Mouse (Mus musculus): ENCODE measurements around the gene Itgb3bp. TPM values are rescaled to one million over a fixed set of nuclear protein-coding genes. Genes with fewer than 3 reads are reported as not detected.

The Itgb3bp gene
- polyA plus RNA-seq, 1 experiment from 2014 or later: 48.1 TPM

- Histone ChIP-seq H3K4me2 (no peak overlapping the region), H3K4me3 (replicated peaks) (no peak overlapping the region), H3K4me1 (replicated peaks) (0 out of 2 replicates have a peak, but pooled peaks cover 6% of the 10 kb centered on the region), H3K9ac (replicated peaks) (no peak overlapping the region), H3K36me3 (no peaks in the 10 kb centered on the region), H3K27ac (no peak overlapping the region), H3K27me3 (no peaks in the 10 kb centered on the region), H3K9me3 (no peaks in the 10 kb centered on the region)
- no peak for ATAC-seq (ENCODE audit: insufficient number of reproducible peaks, insufficient read depth, low FRiP score, low TSS enrichment, low read depth)
- 85% methylated on average over 10 of the region's 10 CpGs for WGBS
Observed at GRCm38 (mm10) chr4:99955396-99955795, 25.8 kb upstream of the Itgb3bp start.

DNA sequence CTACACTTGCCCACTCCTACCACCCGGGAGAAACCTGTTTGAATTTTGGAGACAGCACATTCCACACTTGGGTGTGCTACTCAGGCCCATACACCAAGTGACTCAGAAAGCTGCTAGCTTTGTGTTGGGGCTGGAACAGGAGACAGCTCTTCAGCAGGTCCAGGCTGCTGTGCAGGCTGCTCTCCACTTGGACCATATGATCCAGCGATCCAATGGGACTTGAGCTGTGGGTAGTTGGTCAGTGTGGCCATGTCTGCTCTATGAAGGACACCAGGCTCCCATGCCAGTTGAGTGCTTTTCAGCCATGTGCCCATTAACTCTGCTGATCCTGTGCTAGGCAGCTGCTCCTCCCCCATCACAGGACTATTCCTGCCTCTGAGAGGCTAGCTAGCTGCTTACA lies 24.3 kb upstream of the Itgb3bp start:
- Histone ChIP-seq H3K27me3 (no peaks in the 10 kb centered on the region), H3K9ac (replicated peaks) (no peak overlapping the region), H3K36me3 (no peaks in the 10 kb centered on the region), H3K9me3 (no peaks in the 10 kb centered on the region), H3K4me1 (replicated peaks) (0 out of 2 replicates have a peak, but pooled peaks cover 6% of the 10 kb centered on the region), H3K4me3 (replicated peaks) (no peak overlapping the region), H3K27ac (no peak overlapping the region), H3K4me2 (no peak overlapping the region)
- 87% methylated on average over 2 of the region's 2 CpGs for WGBS
- no peak for ATAC-seq (ENCODE audit: insufficient number of reproducible peaks, insufficient read depth, low FRiP score, low TSS enrichment, low read depth)

- no peak for ATAC-seq (ENCODE audit: insufficient number of reproducible peaks, insufficient read depth, low FRiP score, low TSS enrichment, low read depth)
- Histone ChIP-seq H3K36me3 (no peaks in the 10 kb centered on the region), H3K9ac (replicated peaks) (no peak overlapping the region), H3K4me3 (replicated peaks) (no peak overlapping the region), H3K27ac (no peak overlapping the region), H3K4me1 (replicated peaks) (no peaks in the 10 kb centered on the region), H3K4me2 (no peak overlapping the region), H3K9me3 (no peaks in the 10 kb centered on the region), H3K27me3 (no peaks in the 10 kb centered on the region)
- WGBS: 90% methylated on average over 1 of the region's 1 CpGs
Observed at GRCm38 (mm10) chr4:99947896-99948295, 18.3 kb upstream of the Itgb3bp start.

- Histone ChIP-seq H3K4me3 (replicated peaks) (no peak overlapping the region), H3K9ac (replicated peaks) (no peak overlapping the region), H3K4me1 (replicated peaks) (no peaks in the 10 kb centered on the region), H3K4me2 (no peak overlapping the region), H3K27ac (no peak overlapping the region), H3K27me3 (no peaks in the 10 kb centered on the region), H3K36me3 (no peaks in the 10 kb centered on the region), H3K9me3 (no peaks in the 10 kb centered on the region)
- no peak for ATAC-seq (ENCODE audit: insufficient number of reproducible peaks, insufficient read depth, low FRiP score, low TSS enrichment, low read depth)
- 75% methylated on average over 1 of the region's 1 CpGs for WGBS
Observed at GRCm38 (mm10) chr4:99947192-99947591, 17.6 kb upstream of the Itgb3bp start.

DNA sequence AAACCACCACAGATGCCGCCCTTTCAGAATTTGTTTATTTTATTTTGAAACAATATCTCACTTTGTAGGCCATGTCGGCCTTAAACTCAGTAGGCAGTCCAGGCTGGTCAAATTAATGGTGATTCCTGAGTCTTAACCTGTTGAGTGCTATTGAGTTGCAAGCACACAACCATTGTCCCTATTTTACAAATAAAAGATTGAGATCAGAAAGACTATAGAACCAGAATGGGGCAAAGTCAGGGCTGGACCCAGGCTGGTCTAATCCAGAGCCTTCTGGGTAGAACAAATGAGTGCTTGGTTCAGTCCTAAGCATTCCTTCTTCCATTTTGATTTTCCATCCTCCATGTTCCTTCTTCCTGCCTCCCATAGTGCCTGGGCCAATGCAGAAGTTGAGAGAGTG lies 16.9 kb upstream of the Itgb3bp start:
- H3K4me3 ChIP-seq (replicated peaks): no peak overlapping the region
- no peaks in the 10 kb centered on the region for H3K36me3 ChIP-seq
- WGBS: 91% methylated on average over 2 of the region's 2 CpGs
- H3K27me3 ChIP-seq: no peaks in the 10 kb centered on the region
- H3K4me2 ChIP-seq: no peak overlapping the region
- H3K9me3 ChIP-seq: no peaks in the 10 kb centered on the region
- H3K9ac ChIP-seq (replicated peaks): no peak overlapping the region
- no peaks in the 10 kb centered on the region for H3K4me1 ChIP-seq (replicated peaks)
- H3K27ac ChIP-seq: no peak overlapping the region
- no peak for ATAC-seq (ENCODE audit: insufficient number of reproducible peaks, insufficient read depth, low FRiP score, low TSS enrichment, low read depth)

- Histone ChIP-seq H3K4me3 (replicated peaks) (no peak overlapping the region), H3K9ac (replicated peaks) (no peak overlapping the region), H3K4me1 (replicated peaks) (peaks cover 2% of the 10 kb centered on the region; the same call in 1 of the 2 replicates), H3K27ac (no peak overlapping the region), H3K4me2 (no peak overlapping the region), H3K36me3 (no peaks in the 10 kb centered on the region), H3K9me3 (no peaks in the 10 kb centered on the region), H3K27me3 (no peaks in the 10 kb centered on the region)
- no peak for ATAC-seq (ENCODE audit: insufficient number of reproducible peaks, insufficient read depth, low FRiP score, low TSS enrichment, low read depth)
- WGBS: 90% methylated on average over 7 of the region's 7 CpGs
Observed at GRCm38 (mm10) chr4:99945011-99945410, 15.4 kb upstream of the Itgb3bp start.

DNA sequence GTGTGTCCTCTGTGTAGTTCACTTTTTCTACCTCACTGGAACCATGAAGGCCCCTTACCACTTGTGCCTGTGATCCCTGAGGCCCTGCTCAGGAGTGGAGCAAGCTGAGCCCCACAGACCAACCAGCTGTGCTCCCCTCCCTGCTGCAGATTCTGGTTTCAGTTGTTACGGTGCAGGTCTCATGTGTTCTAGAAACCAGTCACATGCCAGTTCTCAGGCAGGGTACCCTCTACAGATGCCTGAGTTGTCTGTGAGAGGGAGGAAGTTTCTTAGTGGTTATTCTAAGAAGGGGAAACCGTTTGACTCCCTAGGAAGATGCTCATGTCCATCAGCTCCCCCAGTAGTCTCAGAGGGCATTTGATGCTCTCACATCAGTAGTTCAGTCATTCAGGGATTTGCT lies 15.0 kb upstream of the Itgb3bp start:
- no peak overlapping the region for H3K27ac ChIP-seq
- H3K27me3 ChIP-seq: no peaks in the 10 kb centered on the region
- H3K9me3 ChIP-seq: no peaks in the 10 kb centered on the region
- H3K36me3 ChIP-seq: no peaks in the 10 kb centered on the region
- peaks cover 5% of the 10 kb centered on the region for H3K4me1 ChIP-seq (replicated peaks)
- no peak overlapping the region for H3K4me3 ChIP-seq (replicated peaks)
- no peak overlapping the region for H3K4me2 ChIP-seq
- no peak for ATAC-seq (ENCODE audit: insufficient number of reproducible peaks, insufficient read depth, low FRiP score, low TSS enrichment, low read depth)
- 61% methylated on average over 2 of the region's 2 CpGs for WGBS
- H3K9ac ChIP-seq (replicated peaks): no peak overlapping the region

GRCm38 (mm10) chr4:99941655-99942414 lies 12.2 kb upstream of the Itgb3bp start:
- Histone ChIP-seq H3K9ac (replicated peaks) (no peak overlapping the region), H3K4me1 (replicated peaks) (peaks cover 11% of the 10 kb centered on the region), H3K4me2 (no peak overlapping the region), H3K27ac (no peak overlapping the region), H3K9me3 (no peaks in the 10 kb centered on the region), H3K27me3 (no peaks in the 10 kb centered on the region), H3K36me3 (no peaks in the 10 kb centered on the region; the same call in 1 of the 2 replicates), H3K4me3 (replicated peaks) (no peak overlapping the region)
- ATAC-seq (ENCODE audit: insufficient number of reproducible peaks, insufficient read depth, low FRiP score, low TSS enrichment, low read depth): no peak
- 70% methylated on average over 10 of the region's 10 CpGs for WGBS

GRCm38 (mm10) chr4:99939711-99940505 lies 10.3 kb upstream of the Itgb3bp start:
- Histone ChIP-seq H3K4me1 (replicated peaks) (peaks cover 11% of the 10 kb centered on the region), H3K27me3 (no peaks in the 10 kb centered on the region), H3K4me2 (no peak overlapping the region), H3K4me3 (replicated peaks) (no peak overlapping the region), H3K36me3 (no peaks in the 10 kb centered on the region; the same call in 1 of the 2 replicates), H3K9ac (replicated peaks) (no peak overlapping the region), H3K27ac (no peak overlapping the region; the same call in 1 of the 2 replicates), H3K9me3 (no peaks in the 10 kb centered on the region)
- ATAC-seq (ENCODE audit: insufficient number of reproducible peaks, insufficient read depth, low FRiP score, low TSS enrichment, low read depth): no peak
- 67% methylated on average over 16 of the region's 16 CpGs for WGBS

DNA sequence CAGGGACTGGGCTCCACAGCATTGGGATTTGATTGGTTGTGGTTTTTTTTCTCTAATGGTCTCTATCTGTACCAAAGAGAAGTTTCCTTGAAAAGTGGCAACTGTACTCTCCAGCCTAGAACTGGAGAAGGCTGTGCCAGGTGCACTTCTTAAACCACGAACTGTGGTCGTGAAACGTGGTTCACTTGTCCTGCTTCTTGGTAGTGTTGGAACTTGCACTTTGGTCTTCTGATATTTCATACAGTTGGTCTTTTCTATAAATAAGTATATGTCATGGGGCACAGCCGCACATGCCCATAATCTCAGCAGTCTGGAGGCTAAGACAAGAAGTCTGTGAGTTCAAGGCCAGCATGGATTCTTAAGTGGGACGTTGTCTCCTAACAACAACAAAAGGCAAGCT lies 6.7 kb upstream of the Itgb3bp start:
- 91% methylated on average over 5 of the region's 5 CpGs for WGBS
- no peak overlapping the region for H3K27ac ChIP-seq
- H3K4me1 ChIP-seq (replicated peaks): peaks cover 11% of the 10 kb centered on the region
- no peak overlapping the region for H3K4me2 ChIP-seq
- no peaks in the 10 kb centered on the region for H3K27me3 ChIP-seq
- no peaks in the 10 kb centered on the region for H3K9me3 ChIP-seq
- ATAC-seq (ENCODE audit: insufficient number of reproducible peaks, insufficient read depth, low FRiP score, low TSS enrichment, low read depth): no peak
- H3K36me3 ChIP-seq: no peaks in the 10 kb centered on the region; the same call in 1 of the 2 replicates
- H3K9ac ChIP-seq (replicated peaks): no peak overlapping the region
- H3K4me3 ChIP-seq (replicated peaks): no peak overlapping the region

GRCm38 (mm10) chr4:99934859-99935258 lies 5.2 kb upstream of the Itgb3bp start:
- H3K36me3 ChIP-seq: no peaks in the 10 kb centered on the region; the same call in 1 of the 2 replicates
- ATAC-seq (ENCODE audit: insufficient number of reproducible peaks, insufficient read depth, low FRiP score, low TSS enrichment, low read depth): no peak
- H3K4me3 ChIP-seq (replicated peaks): no peak overlapping the region
- WGBS: 89% methylated on average over 7 of the region's 7 CpGs
- no peak overlapping the region for H3K27ac ChIP-seq
- no peaks in the 10 kb centered on the region for H3K9me3 ChIP-seq
- H3K9ac ChIP-seq (replicated peaks): no peak overlapping the region
- H3K4me2 ChIP-seq: no peak overlapping the region
- no peaks in the 10 kb centered on the region for H3K27me3 ChIP-seq
- H3K4me1 ChIP-seq (replicated peaks): peaks cover 20% of the 10 kb centered on the region
